Mouse (Mus musculus) adrenal gland, adult 8-10 months (tissue): ENCODE measurements at regions not wholly inside any gene's neighbourhood (a gene's known extent, or its start where the extent isn't known, plus 50 kb on each side); places are given as distances from the start of the nearest gene placed in this dataset.
"Not testable (repeated sequence)": the region's sequence is repeated elsewhere in the genome, so short reads cannot be mapped to it uniquely, and the experiment has no call there.

ENCODE experiments used
- DNase-seq: peaks from one replicate; pipeline ENCODE4 v3.0.0; 2022

DNA sequence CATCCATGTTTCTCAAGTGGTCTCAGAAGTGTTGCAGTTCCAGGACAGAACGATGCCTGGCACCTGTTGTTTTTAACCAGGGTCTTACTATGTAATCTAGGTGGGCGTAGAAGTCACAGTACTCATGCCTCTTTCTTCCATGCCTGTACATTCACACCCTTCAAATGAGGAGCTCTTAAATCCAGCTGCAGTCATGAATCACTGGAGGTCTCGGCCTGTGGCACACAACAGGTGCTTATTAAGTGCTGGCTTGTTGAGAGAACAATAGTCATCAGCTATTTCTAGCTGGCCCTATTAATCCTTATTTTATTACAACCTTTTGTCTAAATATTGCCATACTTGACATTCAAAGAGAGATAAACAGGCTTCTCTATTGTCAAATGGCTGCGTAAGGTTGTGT lies 157.8 kb downstream of the Ube2e3 start:
- no peak for DNase-seq

DNA sequence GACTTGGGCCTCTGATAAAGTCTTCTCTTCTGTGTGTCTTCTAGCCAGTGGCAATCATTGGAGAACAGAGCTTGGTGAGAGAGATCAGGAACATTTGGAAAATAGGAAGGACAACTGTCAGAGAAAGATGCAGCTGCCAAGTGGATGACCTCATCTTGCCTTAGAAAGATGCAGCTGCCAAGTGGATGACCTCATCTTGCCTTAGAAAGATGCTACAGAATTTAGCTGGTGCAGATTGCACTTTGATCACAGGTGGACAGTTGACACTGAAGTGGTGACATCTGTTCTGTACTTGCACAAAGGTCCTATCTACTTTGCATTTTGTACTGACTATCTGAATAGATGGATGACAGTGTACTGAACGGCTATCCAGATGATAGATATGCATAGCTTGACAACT lies 163.1 kb downstream of the Ube2e3 start:
- DNase-seq = peak; percentile 52

DNA sequence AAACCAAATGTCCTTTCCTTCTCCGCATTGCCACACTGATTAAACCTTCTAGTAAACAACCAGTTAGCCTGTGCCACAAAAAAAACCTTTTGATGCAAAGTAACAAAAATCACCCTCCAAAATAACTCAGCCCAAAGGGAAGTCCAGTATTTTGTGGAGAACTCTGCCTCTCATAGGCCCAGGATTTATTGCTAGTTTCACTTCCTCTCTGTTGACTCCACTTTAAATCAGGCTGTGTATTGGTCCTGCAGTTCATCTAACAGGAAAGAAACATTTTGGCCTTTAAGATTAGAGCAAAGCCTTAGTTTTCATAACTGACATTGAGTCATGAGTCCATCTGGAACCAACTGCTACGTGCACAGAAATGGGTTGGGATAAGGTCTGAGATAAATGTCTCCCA lies 168.4 kb downstream of the Ube2e3 start:
- no peak for DNase-seq

DNA sequence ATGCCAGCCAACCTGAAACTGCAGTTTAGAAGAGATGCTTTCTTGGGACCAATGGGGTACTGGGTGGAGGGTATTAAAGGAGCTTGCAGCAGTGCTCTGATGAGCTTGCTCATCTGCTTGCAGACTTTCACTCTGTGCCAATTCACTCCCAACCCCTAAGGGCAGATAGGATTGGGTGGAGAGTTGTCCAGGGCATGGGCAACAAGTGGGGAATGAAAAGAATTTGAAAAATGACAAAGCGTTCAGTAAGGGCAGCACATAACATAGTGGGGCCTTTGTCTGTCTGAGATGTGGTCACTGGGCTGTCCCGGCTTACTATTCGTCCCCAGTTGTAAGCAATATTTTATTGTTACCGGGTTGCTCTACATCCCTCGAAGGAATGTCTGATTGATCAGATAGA lies 170.7 kb downstream of the Ube2e3 start:
- DNase-seq = no peak

- DNase-seq = not testable (repeated sequence)
These were observed 176.9 kb downstream of the Ube2e3 start for GRCm38 (mm10) chr2:79044804-79045203.

GRCm38 (mm10) chr2:79045508-79045907 lies 177.6 kb downstream of the Ube2e3 start:
- no peak for DNase-seq

DNA sequence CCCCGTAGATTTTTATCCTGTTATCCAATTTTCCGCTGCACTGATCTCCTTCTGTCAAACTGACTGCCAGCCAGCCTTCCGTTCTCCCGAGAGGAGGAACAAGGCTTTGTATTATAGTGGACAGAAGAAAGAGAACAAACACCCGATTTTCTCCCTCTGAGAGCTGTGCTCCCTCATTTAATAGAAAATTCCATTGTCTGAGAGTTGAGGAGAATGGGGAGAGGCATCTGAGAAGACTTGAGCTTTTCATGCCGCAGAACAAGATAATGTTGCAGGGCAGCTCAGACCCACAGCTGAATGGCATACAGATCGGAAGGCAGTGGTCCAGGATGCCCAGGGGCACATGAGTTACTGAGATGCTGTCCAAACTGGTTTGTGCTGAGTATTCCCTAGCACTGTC lies 180.1 kb downstream of the Ube2e3 start:
- DNase-seq = no peak

- DNase-seq = no peak
These were observed 181.0 kb downstream of the Ube2e3 start for GRCm38 (mm10) chr2:79048777-79049537.

GRCm38 (mm10) chr2:79050495-79051046 lies 182.6 kb downstream of the Ube2e3 start:
- no peak for DNase-seq

- DNase-seq = no peak
These were observed 184.3 kb downstream of the Ube2e3 start for GRCm38 (mm10) chr2:79052226-79052625.

- DNase-seq = no peak
These were observed 188.2 kb downstream of the Ube2e3 start for GRCm38 (mm10) chr2:79056138-79056537.

- DNase-seq = no peak
These were observed 191.4 kb downstream of the Ube2e3 start for GRCm38 (mm10) chr2:79059115-79059943.

GRCm38 (mm10) chr2:79059944-79060238 lies 192.0 kb downstream of the Ube2e3 start:
- DNase-seq = no peak

DNA sequence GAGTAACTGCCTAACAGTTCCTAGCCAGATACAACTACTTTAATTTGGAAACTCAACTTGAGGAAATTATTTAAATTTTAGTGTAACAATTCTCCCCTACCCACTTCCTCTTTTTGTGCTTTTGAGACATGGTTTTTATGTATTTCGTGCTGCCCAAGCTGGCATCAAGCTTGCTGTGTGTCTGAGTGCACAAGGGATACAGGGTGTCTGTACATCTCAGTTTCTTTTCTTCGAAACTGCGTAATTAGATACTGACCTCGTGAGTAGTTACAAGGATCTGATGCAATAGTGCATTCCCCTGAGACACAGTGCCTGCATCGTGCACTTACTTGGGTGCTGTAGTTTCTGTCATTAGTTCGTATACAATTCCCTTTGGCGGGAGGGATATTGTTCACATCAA lies 192.4 kb downstream of the Ube2e3 start:
- DNase-seq = no peak

GRCm38 (mm10) chr2:79061645-79062044 lies 193.6 kb upstream of the Itga4 start:
- no peak for DNase-seq

DNA sequence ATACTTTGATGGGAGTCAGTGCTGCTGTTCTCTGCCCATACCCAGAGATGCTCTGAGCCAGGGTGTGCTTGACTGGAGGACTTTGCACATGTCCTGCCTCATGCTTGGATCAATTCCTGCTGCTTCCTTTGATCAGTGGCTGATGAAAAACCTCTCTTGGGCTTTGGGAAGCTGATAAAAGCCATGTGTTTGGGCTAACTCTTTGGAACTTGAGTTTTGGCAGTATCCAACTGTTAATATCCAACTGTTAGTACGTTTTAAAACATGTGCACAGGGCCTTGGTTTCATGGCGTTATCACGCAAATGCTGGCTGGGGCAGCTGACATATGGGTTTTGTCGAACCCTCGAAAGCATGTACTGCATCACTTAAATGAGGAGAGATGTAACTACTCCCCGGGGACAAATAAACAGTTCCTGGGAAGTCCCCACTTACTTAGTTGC lies 193.0 kb upstream of the Itga4 start:
- no peak for DNase-seq

GRCm38 (mm10) chr2:79063641-79064040 lies 191.6 kb upstream of the Itga4 start:
- no peak for DNase-seq

DNA sequence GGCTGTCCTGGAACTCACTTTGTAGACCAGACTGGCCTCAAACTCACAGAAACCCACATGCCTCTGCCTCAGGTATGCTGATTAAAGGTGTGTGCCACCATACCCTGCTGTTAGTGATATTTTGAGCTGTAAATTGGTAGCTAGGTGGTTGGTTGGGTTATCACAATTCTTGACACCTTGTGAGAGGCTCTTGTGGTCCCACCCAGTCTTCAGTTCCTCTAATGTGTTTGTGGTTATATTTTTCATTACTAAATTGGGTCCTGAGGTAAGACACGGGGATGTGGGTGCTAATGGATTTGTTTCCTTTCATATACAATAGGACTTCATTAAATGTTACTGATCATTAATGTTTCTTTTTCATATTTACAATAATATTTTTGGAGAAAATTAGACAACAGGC lies 189.9 kb upstream of the Itga4 start:
- DNase-seq = no peak

- no peak for DNase-seq
These were observed 179.1 kb upstream of the Itga4 start for GRCm38 (mm10) chr2:79076115-79076514.

DNA sequence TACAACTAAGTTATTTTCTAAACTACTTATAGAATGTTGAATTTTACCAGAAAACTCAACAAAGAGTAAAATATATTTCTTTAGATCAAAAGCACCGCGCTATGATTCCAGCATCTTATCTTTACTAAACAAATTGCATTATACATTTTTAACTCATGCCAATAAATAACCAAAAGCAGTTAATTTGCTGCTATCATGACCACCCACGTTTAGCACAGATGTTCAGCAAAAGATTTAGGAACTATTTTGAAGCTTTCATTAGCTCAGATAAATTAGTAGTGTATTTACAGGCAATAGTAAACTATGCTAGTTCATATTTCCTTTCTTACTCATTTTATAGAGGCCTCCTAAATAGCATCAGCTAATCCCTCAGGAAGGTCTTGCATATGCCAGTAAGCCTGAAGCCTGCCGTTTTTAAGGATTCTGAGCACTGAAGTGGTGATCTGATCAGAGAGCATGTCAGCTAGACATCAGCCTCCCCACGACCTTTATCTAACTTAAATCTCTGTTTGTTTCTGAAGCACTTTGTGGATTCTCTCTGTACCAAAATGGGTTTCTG lies 176.3 kb upstream of the Itga4 start:
- DNase-seq = no peak

- DNase-seq = no peak
These were observed 173.5 kb upstream of the Itga4 start for GRCm38 (mm10) chr2:79081769-79082168.

DNA sequence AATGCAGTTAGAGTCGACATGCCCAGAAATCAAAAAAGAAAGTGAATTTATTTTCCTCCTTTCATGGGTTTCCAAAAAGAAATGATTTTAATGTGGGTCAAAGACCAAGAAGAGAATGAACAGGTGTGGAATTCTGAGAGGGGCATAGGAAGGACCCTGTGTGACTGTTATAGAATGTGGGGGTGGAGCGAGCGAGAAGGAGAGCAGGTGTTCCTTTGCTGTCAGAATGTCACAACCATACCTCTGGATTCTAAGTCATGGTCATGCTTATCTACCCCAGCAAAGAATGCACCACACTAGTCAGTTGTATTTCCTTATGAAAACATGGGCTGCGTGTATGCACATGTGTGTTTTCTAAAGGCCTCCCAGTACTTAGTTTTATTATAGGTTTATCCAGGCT lies 168.9 kb upstream of the Itga4 start:
- DNase-seq = no peak

DNA sequence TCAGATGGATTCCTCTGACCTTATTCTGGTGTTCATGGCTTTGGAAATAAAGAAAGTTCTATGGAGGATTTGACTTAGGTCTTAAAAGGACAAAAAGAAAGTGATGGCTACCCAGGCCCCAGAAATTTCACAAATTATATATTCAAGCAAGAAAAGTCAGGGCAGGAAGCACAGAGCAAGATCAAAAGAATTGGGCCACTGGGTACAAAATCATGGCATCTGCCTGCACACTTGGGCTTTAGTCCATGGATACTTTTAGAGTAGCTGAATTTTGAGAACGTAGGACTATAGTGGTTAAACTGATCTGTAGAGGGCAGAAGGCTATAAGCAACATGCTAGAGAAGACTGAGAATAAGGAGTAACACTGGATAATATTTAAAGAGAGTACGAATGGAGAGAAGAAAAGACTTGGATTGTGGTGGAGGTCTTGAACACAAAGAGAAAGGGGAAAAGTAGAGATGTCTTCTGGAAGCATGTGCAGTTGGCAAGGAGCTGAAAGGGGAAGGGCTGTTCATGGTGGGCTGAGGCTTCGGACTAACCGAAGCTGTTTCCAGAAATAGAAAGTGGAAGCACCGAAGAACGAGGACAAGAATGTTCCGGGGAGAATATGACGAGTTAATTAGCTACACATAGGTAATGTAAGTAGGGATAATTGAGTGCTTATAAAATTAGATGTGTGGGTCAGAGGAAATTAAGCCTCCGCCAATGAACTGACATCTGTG lies 168.2 kb upstream of the Itga4 start:
- DNase-seq = no peak
